Mouse (Mus musculus) lung, postnatal 0 days (tissue): Measurements from ENCODE around the gene Gsg1l. TPM values are rescaled to one million over a fixed set of nuclear protein-coding genes. Genes with fewer than 3 reads are reported as not detected.

ENCODE experiments used
- ATAC-seq: fragments of 200-750 bp; cut with Nextera tagmentation; 2 replicates; pipeline ENCODE4 v1.8.0; 2017; ENCODE audit warnings: moderate library complexity
- DNase-seq: peaks from one replicate; pipeline ENCODE4 v3.0.0-alpha.2; 2016; ENCODE audit warnings: low spot score
- H3K27ac ChIP-seq: fragments of 300-500 bp; sonication (generic); 2 replicates; pipeline ENCODE4 v1.5.1; 2014; ENCODE audit warnings: antibody characterized with exemption, mild to moderate bottlenecking, low read length, mixed read lengths
- H3K27me3 ChIP-seq: fragments of 300-500 bp; sonication (generic); replicated peaks from 2 replicates; pipeline ENCODE4 v1.6.1; 2014; ENCODE audit warnings: low read length, mixed read lengths; ENCODE audit not compliant: insufficient read depth
- H3K36me3 ChIP-seq: fragments of 300-500 bp; sonication (generic); 2 replicates; pipeline ENCODE4 v1.6.1; 2014; ENCODE audit warnings: low read length, mixed read lengths; ENCODE audit not compliant: insufficient read depth
- H3K4me1 ChIP-seq: fragments of 300-500 bp; sonication (generic); 2 replicates; pipeline ENCODE4 v1.6.1; 2014; ENCODE audit warnings: antibody characterized with exemption, low read depth, low read length, mixed read lengths; ENCODE audit not compliant: insufficient read depth
- H3K4me2 ChIP-seq: fragments of 300-500 bp; sonication (generic); replicated peaks from 2 replicates; pipeline ENCODE4 v1.6.1; 2014; ENCODE audit warnings: low read depth, mild to moderate bottlenecking, low read length, moderate library complexity, mixed read lengths
- H3K4me3 ChIP-seq: fragments of 300-500 bp; sonication (generic); 2 replicates; pipeline ENCODE4 v1.5.1; 2014; ENCODE audit warnings: low read depth, low read length
- H3K9ac ChIP-seq: fragments of 300-500 bp; sonication (generic); replicated peaks from 2 replicates; pipeline ENCODE4 v1.6.1; 2014; ENCODE audit warnings: low read depth, mild to moderate bottlenecking
- H3K9me3 ChIP-seq: fragments of 300-500 bp; sonication (generic); 2 replicates; pipeline ENCODE4 v1.6.1; 2016; ENCODE audit warnings: low read length, mixed read lengths
- CTCF ChIP-seq: IDR thresholded peaks from 2 replicates; pipeline ENCODE4 v1.5.1; 2016; ENCODE audit warnings: antibody characterized with exemption, mild to moderate bottlenecking
- EP300 ChIP-seq: IDR thresholded peaks from 2 replicates; pipeline ENCODE4 v1.6.1; 2016; ENCODE audit warnings: antibody characterized with exemption, mild to moderate bottlenecking, control low read depth
- WGBS: fragments of 180-500 bp; shearing (Covaris S2); extraction: QIAGEN DNeasy Blood & Tissue Kit; methylation state at CpG from one replicate; pipeline ENCODE4 v1.1.7; 2014; 5-methylcytosine and 5-hydroxymethylcytosine counted together
- polyA plus RNA-seq: library from polyadenylated mRNA; unstranded; fragments of >200 nt; fragmentation: Nextera tagmentation; extraction: Ambion mirVana; gene quantifications from 2 replicates; pipeline ENCODE4 v1.2.1, GENCODE M21; 2015

Gene Gsg1l
- polyA plus RNA-seq, 1 experiment from 2014 or later, result 0.66 TPM

- Histone ChIP-seq H3K36me3 (no peaks in the 10 kb centered on the region), H3K27me3 (no peaks in the 10 kb centered on the region), H3K4me1 (no peaks in the 10 kb centered on the region), H3K9me3 (no peaks in the 10 kb centered on the region), H3K9ac (no peak overlapping the region), H3K27ac (no peak overlapping the region), H3K4me3 (no peak overlapping the region), H3K4me2 (no peak overlapping the region)
- DNase-seq (no peak), ATAC-seq (no peak)
- TF ChIP-seq EP300 (no peak), CTCF (no peak)
- 68% methylated on average over 7 of the region's 7 CpGs for WGBS
These were observed 130.3 kb downstream of the Gsg1l start for GRCm38 (mm10) chr7:125951911-125952310.

GRCm38 (mm10) chr7:125948973-125949372, 133.2 kb downstream of the Gsg1l start:
- no peaks in the 10 kb centered on the region for H3K36me3 ChIP-seq
- no peaks in the 10 kb centered on the region for H3K27me3 ChIP-seq
- 76% methylated on average over 4 of the region's 4 CpGs for WGBS
- H3K27ac ChIP-seq, result no peak overlapping the region
- H3K4me2 ChIP-seq, result no peak overlapping the region
- ATAC-seq, result no peak
- TF ChIP-seq CTCF (no peak), EP300 (no peak)
- no peaks in the 10 kb centered on the region for H3K4me1 ChIP-seq
- DNase-seq, result no peak
- no peak overlapping the region for H3K9ac ChIP-seq
- H3K4me3 ChIP-seq, result no peak overlapping the region
- H3K9me3 ChIP-seq, result no peaks in the 10 kb centered on the region

GRCm38 (mm10) chr7:125945915-125946314, 136.3 kb downstream of the Gsg1l start:
- no peak overlapping the region for H3K27ac ChIP-seq
- 46% methylated on average over 8 of the region's 8 CpGs for WGBS

GRCm38 (mm10) chr7:125944631-125945030, 137.6 kb downstream of the Gsg1l start:
- no peak overlapping the region for H3K4me2 ChIP-seq
- 69% methylated on average over 5 of the region's 5 CpGs for WGBS

More at GRCm38 (mm10) chr7:125945915-125946314, 136.3 kb downstream of the Gsg1l start:
- Histone ChIP-seq H3K4me2 (no peak overlapping the region), H3K36me3 (no peaks in the 10 kb centered on the region), H3K9ac (no peak overlapping the region), H3K4me1 (no peaks in the 10 kb centered on the region), H3K27me3 (no peaks in the 10 kb centered on the region), H3K9me3 (no peaks in the 10 kb centered on the region), H3K4me3 (no peak overlapping the region)
- TF ChIP-seq EP300 (no peak), CTCF (no peak)
- DNase-seq (peak; percentile 58), ATAC-seq (peak; percentile 91)

GRCm38 (mm10) chr7:125943511-125943910, 138.7 kb downstream of the Gsg1l start:
- Histone ChIP-seq H3K27me3 (no peaks in the 10 kb centered on the region), H3K9ac (no peak overlapping the region), H3K36me3 (no peaks in the 10 kb centered on the region), H3K9me3 (no peaks in the 10 kb centered on the region), H3K27ac (no peak overlapping the region), H3K4me3 (no peak overlapping the region), H3K4me1 (no peaks in the 10 kb centered on the region), H3K4me2 (no peak overlapping the region)
- no peak for TF ChIP-seq CTCF
- TF ChIP-seq EP300, result no peak
- WGBS, result 90% methylated on average over 4 of the region's 4 CpGs
- ATAC-seq (no peak), DNase-seq (no peak)

More at GRCm38 (mm10) chr7:125944631-125945030, 137.6 kb downstream of the Gsg1l start:
- Histone ChIP-seq H3K4me3 (no peak overlapping the region), H3K36me3 (no peaks in the 10 kb centered on the region), H3K9me3 (no peaks in the 10 kb centered on the region), H3K27me3 (no peaks in the 10 kb centered on the region), H3K4me1 (no peaks in the 10 kb centered on the region), H3K9ac (no peak overlapping the region), H3K27ac (no peak overlapping the region)
- DNase-seq (no peak), ATAC-seq (no peak)
- TF ChIP-seq EP300, result no peak
- no peak for TF ChIP-seq CTCF

GRCm38 (mm10) chr7:125942365-125943090, 139.7 kb downstream of the Gsg1l start:
- H3K4me2 ChIP-seq, result no peak overlapping the region
- TF ChIP-seq CTCF (no peak), EP300 (no peak)
- no peak overlapping the region for H3K27ac ChIP-seq
- DNase-seq, result no peak
- no peaks in the 10 kb centered on the region for H3K27me3 ChIP-seq
- H3K9me3 ChIP-seq, result no peaks in the 10 kb centered on the region
- no peak overlapping the region for H3K9ac ChIP-seq
- H3K4me1 ChIP-seq, result no peaks in the 10 kb centered on the region
- 75% methylated on average over 6 of the region's 6 CpGs for WGBS
- no peak for ATAC-seq
- no peak overlapping the region for H3K4me3 ChIP-seq
- H3K36me3 ChIP-seq, result no peaks in the 10 kb centered on the region
